Mouse (Mus musculus) liver, adult 2 months (tissue): ENCODE measurements at regions not wholly inside any gene's neighbourhood (a gene's known extent, or its start where the extent isn't known, plus 50 kb on each side); places are given as distances from the start of the nearest gene placed in this dataset.

Experiments
- CTCF ChIP-seq: fragments of 200-500 bp; IDR thresholded peaks from 2 replicates; pipeline ENCODE4 v1.5.1; 2011; ENCODE audit warnings: low read depth, low read length, control low read depth
- POLR2A ChIP-seq: fragments of 200-500 bp; IDR thresholded peaks from 2 replicates; pipeline ENCODE4 v1.6.1; 2011; ENCODE audit warnings: low read length, control low read depth; ENCODE audit not compliant: insufficient read depth; ENCODE audit errors: extremely low read depth

DNA sequence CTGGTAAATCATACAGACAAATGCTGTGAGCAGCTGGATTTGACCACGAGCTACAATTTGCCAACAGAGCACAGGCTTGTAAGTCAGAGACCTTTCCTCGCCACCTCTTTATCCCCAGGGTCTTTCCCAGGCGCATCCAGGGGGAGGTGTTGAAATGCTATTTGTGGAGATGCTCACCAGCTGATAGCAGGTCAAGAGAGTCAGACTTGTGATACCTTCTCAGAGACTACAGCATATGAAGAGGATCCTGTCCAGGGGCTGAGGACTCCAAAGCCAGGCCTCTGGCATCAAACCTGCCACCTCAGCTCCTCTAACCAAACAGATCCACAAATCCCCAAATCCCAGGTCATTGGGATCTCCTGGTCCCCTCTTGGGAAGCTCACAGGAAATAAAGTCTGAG, 130.9 kb downstream of the Kdr start:
- TF ChIP-seq POLR2A (no peak), CTCF (no peak)
